Mouse (Mus musculus) embryo, embryonic 10.5 days (tissue): ENCODE results near the gene Kctd13.
"Not testable (repeated sequence)": the region's sequence is repeated elsewhere in the genome, so short reads cannot be mapped to it uniquely, and the experiment has no call there.

ENCODE experiments used
- DNase-seq: peaks from one replicate; pipeline ENCODE4 v3.0.0-alpha.2; 2015; ENCODE audit warnings: low spot score

The Kctd13 gene

DNA sequence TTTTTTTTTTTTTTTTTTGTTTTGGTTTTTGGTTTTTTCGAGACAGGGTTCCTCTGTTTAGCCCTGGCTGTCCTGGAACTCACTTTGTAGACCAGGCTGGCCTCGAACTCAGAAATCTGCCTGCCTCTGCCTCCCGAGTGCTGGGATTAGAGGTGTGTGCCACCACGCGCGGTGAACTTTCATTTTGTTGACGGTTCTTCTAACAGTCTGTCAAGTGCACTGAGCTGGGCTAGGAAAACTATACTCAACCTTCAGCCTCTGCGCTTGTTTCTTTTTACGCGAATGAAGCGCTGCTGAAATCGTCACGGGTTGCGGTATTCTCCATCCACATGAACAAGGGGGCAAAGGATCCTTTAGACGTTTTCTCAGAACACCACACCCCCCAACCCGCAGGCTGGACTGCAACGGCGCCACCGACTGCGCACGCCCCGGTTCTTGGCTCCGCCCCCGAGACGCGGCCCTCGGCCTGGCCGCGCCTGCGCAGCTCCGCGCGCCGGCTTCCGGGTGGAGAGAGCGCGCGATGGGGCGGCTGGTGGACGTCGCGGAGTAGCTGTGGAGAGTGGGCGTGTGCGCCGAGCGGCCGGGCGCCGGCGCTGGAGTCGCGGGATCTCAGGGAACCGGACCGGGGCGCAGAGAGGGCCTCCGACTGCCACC is at the start of gene Kctd13:
Gene Kctd13, plus strand, starts transcription at position 496 of the 654 bp plus-strand sequence.
- DNase-seq = peak; percentile 90

DNA sequence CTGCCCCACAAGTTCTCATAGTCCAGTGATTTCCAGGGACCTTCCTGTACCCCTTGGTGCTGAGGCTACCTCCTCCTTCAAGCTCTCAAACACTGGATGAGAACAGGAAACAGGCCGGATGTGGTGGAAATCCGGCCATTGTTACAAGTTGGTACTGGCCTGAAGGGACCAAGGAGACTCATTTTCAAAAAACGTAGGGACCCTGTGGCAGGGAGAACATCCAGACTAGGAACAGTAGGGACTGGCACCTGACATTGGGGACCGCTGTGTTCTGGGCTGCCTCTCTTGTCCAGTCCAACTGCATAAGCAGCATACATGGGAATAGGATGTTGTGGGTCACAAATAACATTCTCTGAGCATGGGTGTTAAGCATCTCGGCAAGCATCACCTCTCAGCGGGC is 47.6 kb upstream of the Kctd13 start:
- DNase-seq = no peak

DNA sequence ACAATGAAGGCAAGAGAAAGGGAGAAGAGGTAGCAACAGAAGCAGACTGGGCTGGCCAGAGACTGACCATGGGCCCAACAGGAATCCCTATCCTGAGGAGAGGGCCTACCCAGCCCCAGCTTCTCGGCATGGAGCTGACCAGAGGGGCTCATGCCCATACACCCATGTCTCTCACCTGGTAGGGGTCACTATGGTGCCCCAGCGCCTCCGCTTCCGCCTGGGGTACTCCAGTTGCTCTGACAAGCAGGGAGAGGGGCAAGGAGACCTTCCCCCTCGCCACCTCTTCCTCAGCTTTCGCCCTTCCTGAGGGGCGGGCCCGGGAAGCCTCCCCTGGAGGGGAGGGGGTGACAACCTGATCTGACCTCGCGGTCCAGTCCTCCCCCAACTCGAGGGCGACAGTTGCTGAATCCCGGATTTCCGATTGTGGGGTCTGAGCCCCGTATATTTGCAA is 44.9 kb upstream of the Kctd13 start:
- peak; percentile 48 for DNase-seq

DNA sequence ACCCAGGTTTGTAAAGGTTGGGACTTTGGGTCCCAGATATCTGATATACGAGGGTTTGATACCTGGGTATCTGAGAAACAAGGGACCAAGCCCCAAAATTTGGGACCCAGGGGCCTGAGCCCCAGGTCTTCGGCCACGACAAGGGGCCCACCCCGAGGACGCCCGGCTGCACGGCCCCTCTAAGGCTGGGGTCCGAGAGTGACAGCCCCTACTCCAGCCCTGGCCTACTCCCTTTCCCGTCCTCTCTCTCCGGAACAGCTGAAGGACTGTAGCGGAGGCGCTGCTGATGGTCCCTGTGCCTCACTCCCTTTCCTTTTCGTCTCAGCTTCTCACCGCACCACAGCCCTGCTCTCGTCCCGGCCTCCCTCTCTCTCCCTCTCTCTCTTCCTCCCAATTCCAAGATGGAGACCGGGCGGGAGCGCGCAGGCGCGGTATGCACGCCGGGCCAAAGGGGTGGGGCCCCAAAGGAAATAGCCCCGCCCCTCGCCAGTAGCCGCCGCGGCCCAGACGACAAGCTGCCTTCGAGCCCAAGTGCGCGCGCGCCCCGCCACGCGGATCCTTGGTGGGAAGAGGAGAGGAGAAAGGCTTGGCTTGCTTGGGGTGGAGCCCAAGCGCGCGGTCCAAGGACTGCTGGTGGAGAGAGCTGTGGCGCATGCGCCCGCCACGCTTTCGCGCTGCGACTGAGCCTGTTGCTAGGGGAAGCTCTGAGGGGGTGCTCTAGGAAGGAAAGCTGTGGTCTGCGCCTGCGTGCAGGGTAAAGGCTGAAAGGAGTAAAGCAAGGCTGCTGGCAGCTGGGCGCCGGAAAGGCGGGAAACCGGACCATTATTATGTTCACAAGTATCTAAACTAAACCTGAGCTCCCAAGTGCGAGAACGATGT is 44.2 kb upstream of the Kctd13 start, which contains the start of gene Taok2:
Gene Taok2, minus strand, starts transcription at position 418 of the 879 bp plus-strand sequence.
- DNase-seq = peak; percentile 97

DNA sequence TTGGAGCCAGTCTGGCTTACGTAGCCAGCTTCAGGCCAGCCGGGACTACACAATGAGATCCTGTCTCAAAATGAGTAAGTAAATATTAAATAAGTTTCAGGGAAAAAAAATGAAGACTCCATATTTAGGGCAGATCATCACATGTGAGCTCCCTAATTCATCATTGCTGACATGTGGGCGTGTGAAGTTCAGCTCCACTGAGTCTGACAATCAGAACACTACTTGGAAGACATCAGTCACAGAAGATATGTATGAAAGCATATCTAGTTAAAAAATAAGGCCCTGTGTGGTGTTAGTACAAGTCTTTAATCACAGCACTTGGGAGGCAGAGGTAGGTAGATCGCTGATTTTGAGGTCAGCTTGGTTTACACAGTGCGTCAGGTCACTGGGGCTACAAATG is 41.4 kb upstream of the Kctd13 start:
- DNase-seq = no peak

DNA sequence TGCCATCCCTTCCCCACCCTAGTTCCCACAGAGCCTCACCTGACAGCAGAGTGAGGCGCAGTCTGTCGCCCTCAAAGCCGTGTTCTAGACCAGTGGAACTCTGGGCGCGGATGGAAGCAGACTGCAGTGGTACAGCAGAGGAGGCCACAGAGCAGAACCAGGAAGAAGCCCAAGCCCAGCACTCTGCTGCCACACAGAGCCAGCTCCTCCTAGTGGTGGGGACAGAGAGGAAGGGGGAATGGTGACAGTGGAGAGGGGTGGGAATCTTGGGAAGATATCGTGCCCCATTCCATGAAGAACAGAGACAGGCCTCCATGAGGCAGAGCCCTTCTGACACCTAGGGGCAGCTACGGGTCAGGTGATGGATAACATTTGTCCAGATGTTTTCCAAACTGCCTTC is 39.8 kb upstream of the Kctd13 start:
- peak; percentile 29 for DNase-seq

DNA sequence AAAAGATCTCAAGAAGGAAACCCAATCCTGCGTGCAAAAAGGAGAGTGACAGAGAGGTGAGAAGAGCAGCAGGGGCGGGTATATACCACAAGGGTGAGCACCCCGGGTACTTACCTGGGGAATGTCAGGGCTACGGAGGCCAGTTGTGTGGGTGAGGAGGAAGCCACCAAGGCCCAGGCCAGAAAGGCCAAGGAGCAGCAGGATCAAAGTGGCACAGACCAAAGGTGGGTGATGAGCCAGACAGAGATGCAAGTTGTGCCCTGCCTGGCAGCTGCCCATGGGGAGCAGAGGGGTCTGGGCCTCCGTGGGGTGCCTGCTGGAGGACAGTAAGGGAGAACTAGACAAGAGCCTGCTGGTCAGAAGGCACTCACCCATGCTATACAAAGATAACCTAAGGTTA is 31.8 kb upstream of the Kctd13 start:
- DNase-seq = no peak

DNA sequence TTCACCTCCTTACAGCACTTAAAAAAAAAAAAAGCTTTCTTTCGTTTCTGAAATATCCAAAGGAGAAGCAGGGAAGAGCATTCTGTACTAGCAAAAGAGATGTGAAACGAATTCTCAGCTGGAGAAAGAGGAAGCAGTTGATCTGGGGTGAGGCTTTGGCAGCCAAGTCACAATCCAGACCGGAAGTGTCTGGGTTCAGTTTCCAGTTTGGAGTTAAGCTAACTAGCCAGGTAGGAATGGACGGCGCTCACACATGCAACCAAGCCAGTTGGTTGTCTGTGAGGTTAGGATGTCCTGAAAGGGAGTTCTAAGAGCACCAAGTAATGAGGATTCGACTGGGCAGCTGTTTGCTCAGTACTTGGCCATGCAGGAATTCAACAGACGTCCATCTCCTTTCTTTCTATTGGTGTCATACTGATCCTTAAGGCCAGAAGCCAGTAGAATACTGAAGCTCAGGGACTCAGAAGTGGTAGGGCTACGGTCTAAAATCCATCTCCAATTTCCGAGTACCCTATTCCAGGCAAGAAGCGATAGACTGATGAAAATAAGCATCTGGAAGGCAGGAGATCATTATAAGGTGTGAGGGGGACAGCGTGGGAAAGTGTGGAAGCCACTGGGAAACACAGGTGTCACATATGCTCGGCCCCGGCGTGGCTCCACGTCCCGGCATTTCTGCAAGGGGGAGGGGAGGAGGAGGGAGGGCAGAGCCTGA is 31.1 kb upstream of the Kctd13 start:
- DNase-seq = no peak

DNA sequence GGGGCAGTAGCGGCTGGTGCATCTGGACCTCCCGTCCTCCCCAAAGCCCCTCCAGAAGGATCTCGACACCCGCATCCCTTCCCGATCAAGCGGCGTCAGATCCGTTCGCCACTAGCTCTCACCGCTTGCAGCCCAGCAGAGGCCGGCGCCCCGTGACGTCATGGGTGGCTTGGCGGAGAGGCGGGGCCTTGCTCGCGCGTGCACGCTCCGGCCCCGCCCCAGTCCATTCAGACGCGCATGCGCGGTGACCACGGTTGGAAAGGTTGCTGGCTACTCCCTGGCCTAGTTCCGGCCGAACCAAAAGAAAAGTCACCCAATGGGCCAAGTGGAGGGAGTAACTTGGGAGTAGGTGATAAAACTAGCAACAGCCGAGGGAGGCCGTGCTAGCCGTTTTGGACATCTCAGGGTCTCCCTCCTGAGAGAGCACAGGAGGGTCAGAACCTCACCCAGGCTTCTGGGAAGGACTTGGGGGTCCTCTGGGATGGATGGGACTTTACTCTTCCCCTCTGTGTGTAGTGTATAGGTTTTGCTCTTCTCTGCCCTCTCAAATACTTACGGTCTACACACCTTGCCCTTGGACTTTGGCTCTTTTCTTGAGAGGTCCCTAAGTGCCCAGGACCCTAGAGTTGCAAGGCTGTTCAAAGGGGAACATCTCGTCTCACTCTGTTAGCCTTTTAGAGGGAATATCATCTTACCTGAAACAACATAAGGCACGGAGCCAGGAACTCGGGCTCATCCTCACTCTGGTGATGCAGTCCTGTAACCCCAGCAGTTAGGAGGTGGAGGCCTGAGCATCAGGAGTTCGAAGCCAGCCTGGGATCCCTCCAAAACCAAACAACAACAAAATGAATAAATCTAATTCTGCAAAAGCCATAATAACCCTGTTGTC is 30.3 kb upstream of the Kctd13 start:
- DNase-seq = peak; percentile 95

DNA sequence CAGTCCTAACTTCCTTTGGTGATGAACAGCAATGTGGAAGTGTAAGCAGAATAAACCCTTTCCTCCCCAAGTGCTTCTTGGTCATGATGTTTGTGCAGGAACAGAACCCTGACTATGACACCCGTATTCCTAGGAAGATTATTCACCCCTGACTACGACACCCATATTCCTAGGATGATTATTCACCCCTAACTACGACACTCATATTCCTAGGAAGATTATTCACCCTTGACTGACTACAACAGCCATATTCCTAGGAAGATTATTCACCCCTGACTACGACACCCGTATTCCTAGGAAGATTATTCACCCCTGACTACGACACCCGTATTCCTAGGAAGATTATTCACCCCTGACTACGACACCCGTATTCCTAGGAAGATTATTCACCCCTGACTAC is 28.9 kb upstream of the Kctd13 start:
- not testable (repeated sequence) for DNase-seq

DNA sequence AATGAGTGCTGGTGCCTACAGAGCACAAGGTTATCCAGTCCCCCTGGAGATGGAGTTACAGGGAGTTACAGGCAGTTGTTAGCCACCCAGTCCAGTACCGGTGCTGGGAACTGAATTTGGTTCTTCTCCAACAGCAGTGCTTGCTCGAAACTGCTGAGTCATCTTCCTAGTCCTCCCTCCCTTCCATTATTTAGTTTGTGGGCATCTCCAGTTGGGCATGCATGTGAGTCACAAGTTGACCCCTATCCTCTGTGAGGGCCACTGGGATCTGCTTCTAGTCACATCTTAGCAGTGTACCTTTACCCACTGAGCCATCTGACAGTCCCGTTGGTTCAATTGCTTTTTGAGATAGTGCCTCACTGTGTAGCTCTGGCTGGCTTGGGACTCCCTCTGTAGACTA is 23.1 kb upstream of the Kctd13 start:
- DNase-seq = no peak

DNA sequence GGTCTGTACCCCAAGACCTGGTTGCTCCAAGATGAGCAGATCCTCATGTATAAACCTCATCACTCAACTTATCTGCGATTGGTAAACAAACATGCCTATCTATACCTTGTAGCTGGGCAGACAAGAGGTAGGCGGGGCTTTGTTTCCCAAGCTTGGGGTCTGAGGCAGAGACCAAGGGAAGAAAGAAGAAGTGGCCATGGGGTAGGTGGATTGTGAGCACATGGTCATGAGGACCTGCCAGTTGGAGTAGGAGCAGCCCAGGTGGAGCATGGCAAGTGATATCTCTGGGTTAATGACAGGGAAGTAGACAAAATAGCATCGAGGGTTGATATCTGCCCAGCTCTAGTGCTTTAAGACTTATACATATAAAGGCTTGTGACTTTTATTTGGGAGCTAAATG is 13.8 kb upstream of the Kctd13 start:
- no peak for DNase-seq

DNA sequence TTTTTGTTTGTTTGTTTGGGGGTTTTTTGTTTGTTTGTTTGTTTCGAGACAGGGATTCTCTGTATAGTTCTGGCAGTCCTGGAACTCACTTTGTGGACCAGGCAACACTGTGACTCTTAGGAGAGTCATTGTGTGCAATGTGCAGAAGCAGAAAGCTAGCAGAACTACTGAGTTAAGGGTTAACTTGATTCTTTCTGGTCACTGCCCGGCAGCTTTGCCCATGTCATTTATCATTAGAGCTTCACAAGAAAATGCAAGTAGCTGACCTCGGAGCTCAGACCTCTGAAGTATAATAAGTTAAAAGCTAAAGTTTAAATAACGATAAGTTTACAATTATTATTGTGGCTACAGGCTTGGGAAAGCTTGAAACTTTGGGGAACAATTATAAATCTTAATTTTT is 10.3 kb upstream of the Kctd13 start:
- DNase-seq = peak; percentile 31

DNA sequence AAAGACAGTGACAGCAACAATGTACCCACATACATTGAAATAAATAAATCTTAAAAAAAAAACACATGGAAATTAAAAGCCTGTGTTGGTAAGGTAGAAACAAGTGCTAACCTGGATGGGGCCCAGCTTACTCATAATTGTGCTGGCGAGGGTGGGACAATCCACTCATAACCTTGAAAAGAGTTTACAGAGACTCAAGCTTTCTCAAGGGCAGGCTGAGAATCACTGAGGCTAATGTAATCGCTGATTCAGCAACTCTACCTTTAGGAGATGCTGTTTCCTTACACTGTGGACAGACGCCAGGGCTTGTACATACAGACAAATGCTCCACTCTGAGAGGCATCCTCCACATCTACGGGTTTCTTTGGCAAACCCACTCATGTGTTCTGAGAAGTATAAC is 8.7 kb upstream of the Kctd13 start:
- DNase-seq = no peak

DNA sequence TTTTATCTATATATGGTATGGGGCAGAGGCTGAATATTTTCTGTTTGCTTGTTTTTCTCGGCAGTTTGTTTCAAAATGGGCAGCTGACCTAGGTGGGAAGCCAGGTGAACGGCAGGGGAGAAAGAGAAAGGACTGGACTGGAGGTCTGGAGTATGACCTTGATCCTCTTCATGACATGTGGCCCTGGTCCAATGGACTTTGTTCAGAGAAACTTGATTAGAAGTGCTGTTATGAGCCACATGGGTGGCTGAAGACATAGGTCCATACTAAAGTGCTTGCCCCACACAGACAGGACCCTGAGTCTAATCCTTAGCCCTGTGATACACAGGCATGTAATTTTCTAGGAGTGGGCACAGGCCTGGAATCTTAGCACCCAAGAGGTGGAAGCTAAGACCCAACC is 7.1 kb upstream of the Kctd13 start:
- no peak for DNase-seq

DNA sequence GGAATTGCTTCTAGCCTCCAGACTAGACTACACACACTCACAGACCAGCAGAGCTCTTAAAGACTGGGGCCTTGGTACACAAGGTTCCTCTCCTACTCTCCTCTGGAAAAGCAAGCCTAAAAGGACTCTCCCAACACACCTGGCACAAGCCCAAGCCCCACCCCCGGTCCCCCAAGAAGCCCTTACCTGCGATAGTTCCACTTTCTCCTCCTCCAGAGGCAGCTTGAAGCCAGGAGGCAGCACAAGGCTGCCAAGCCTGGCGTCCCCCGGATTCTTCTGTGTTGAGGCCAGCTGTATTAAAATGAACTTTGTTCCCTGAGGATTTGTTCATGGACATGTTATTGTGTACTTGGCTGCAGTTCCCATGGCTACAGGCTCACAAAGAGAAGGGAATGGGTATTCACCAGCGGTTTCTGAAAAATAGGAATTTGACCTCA is 6.0 kb upstream of the Kctd13 start, which contains the start of gene Tmem219:
Gene Tmem219, minus strand, starts transcription at position 294 of the 437 bp plus-strand sequence.
- peak; percentile 72 for DNase-seq

DNA sequence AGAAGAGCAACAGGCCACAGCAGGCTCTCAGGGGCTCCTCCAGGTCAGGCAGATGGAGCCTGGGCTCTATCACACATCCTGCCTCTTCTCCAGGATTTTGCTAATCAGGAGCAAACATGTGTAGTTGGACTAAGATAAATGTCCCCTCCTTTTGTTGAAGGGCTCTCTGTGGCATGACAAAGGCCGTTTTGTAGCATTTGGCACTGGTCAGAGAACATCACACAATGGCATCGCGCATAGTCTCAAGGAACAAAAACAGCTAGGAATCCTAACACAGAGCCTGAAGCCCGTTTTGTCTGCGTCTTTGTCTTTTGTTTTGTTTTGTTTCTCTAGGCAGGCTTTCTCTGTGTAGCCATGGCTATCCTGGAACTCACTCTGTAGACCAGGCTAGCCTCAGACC is 4.7 kb upstream of the Kctd13 start:
- peak; percentile 61 for DNase-seq

DNA sequence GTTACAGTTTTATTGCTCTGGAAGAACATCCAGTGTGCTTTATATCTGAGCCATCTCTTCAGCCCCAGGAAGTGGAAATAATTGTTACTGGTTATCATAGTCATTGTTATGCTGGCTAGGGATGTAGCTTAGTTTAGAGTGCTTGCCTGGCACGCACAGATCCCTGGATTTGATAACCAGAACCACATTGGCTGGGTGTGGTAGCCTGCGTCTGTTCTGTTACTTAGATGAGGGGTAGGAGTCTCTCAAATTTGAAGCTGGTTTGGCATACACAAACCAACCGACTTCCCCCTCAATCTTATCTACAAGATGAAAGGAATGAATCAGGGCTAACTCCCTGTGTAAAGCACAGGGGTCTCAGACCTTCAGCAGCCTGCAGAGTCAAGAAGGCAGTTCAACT is 2.4 kb upstream of the Kctd13 start:
- DNase-seq = no peak

DNA sequence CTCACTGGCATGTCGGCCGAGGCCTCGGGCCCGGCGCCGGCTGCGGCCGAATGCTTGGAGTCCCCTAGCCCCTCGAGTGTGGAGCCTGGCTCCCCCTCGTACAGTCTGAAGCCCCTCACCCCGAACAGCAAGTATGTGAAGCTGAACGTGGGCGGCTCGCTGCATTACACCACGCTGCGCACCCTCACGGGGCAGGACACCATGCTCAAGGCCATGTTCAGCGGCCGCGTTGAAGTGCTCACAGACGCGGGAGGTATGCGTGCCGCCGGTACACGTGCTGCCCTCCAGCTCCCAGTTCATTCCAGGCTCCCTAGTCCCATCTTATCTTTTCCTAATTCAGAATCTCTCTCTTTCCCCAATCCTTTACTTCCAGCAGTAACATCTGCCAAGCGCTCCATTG is 367 bp downstream of the Kctd13 start:
- DNase-seq = peak; percentile 61

DNA sequence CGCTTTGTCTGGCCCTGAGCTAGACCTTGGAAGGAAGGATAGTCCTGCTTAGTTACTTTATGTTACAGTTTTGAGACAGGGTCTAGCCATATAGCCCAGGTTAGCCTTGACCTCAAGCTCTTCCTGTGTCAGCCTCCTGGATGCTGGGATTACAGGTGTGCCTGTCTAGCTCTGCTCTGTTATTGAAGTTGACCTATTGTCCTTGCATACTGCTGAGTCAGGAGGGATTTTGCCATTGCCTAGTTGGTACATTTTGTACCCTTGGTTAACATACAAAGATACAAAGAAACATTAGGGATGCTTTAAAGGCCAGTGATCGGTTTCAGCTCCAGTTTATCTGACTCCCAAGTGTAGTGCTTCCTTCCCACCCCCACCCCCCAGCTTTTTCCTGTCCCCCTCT is 4.0 kb downstream of the Kctd13 start:
- DNase-seq = no peak

DNA sequence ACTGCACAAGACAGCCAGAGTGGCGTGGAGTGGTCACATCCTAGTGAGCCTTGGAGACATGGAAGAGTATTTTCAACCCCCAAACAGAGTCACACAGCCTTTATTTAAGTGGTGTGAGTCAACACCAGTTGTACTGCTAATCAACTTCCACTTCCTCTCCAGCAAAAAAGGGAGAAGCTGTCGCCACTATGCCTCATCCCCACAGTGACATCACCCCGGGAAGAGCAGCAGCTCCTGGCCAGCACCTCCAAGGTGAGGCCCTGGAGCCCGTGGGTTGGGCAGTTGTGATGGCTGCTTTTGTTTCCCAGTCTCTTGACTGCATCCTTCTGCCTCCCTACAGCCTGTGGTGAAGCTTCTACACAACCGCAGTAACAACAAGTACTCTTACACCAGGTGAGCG is 12.5 kb downstream of the Kctd13 start:
- DNase-seq = no peak

DNA sequence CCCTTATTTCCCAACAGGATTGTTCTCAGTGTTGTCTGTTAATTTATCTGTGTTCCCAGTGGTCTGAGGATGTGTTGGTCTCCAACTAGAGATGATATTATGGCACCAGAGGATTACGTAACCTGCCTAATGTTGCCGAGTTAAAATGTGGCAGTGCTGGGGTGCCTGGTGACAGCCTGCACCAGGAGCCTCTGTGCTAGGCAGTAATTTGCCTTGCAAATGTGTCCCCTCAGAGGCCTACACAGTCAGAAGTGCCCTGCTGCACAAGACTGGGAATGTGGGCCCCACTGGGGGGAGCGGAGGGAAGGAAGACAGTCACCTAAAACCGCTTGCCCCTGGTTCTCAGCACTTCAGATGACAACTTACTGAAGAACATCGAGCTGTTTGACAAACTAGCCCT is 13.1 kb downstream of the Kctd13 start:
- DNase-seq = no peak
